Mouse (Mus musculus): ENCODE data around the gene Cd19. TPM values are rescaled to one million over a fixed set of nuclear protein-coding genes. Genes with fewer than 3 reads are reported as not detected.

Gene Cd19
- polyA plus RNA-seq, 1 experiment from 2014 or later: not detected

DNA sequence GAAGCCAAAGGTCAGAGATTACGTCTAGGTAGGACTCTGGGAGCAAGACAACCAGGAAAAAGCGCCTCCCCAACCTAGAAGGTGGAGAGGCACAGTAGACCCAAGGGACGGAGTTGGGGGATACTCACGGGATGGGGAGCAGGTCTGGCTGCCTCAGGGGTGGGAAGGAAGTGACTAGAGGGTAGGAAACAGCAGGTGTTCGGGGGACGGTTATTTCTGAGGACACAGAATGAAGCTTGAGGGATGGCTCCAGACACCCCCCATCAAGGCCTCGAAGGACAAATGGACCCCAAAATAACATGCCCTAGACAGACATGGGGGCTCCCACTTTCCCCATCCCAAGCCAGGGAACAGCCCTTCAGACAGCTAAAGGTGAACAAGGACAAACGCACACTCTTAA is 46.3 kb downstream of the Cd19 start:
- Histone ChIP-seq H3K36me3 (peaks cover 70% of the 10 kb centered on the region), H3K27me3 (ENCODE audit: insufficient read depth, poor library complexity, severe bottlenecking) (no peaks in the 10 kb centered on the region)
- 86% methylated on average over 8 of the region's 8 CpGs for WGBS

GRCm38 (mm10) chr7:126367636-126368035 is 47.1 kb downstream of the Cd19 start:
- peaks cover 63% of the 10 kb centered on the region for H3K36me3 ChIP-seq
- no peak overlapping the region for H3K4me3 ChIP-seq
- H3K4me1 ChIP-seq (replicated peaks): no peaks in the 10 kb centered on the region
- H3K27ac ChIP-seq: no peak overlapping the region
- no peaks in the 10 kb centered on the region for H3K9me3 ChIP-seq
- no peak for DNase-seq (ENCODE audit: low spot score)
- 87% methylated on average over 10 of the region's 10 CpGs for WGBS
- no peaks in the 10 kb centered on the region for H3K27me3 ChIP-seq (ENCODE audit: insufficient read depth, poor library complexity, severe bottlenecking)

More for the DNA sequence above, 46.3 kb downstream of the Cd19 start:
- H3K27ac ChIP-seq: no peak overlapping the region
- no peaks in the 10 kb centered on the region for H3K9me3 ChIP-seq
- DNase-seq (ENCODE audit: low spot score): no peak
- no peaks in the 10 kb centered on the region for H3K4me1 ChIP-seq (replicated peaks)
- H3K4me3 ChIP-seq: no peak overlapping the region

DNA sequence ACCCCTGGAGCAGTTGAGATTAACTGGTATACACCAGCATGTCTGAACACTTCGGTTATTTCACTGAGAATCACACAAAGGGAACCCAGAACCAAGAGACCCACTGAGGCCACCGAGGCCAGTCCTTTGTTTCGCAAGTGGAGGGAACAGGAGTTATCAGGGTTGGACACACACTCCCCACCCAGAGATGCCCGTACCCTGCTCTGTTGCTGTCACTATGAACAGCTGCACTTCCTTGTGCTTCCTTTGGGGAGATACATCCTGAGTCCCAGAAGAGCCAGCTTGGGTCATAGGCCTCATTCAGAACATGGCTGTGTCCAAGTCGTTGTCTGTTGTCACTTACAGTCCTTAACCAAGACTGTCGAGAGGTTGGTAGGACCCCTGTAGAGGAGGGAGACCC is 51.7 kb downstream of the Cd19 start:
- no peak for DNase-seq (ENCODE audit: low spot score)
- H3K27ac ChIP-seq: no peak overlapping the region
- H3K4me1 ChIP-seq (replicated peaks): no peaks in the 10 kb centered on the region
- H3K4me3 ChIP-seq: no peak overlapping the region
- H3K9me3 ChIP-seq: no peaks in the 10 kb centered on the region
- H3K27me3 ChIP-seq (ENCODE audit: insufficient read depth, poor library complexity, severe bottlenecking): no peaks in the 10 kb centered on the region
- WGBS: 83% methylated on average over 6 of the region's 6 CpGs
- peaks cover 18% of the 10 kb centered on the region for H3K36me3 ChIP-seq

- DNase-seq (ENCODE audit: low spot score): no peak
- no peaks in the 10 kb centered on the region for H3K9me3 ChIP-seq
- H3K27me3 ChIP-seq (ENCODE audit: insufficient read depth, poor library complexity, severe bottlenecking): no peaks in the 10 kb centered on the region
- no peak overlapping the region for H3K27ac ChIP-seq
- peaks cover 7% of the 10 kb centered on the region; the same call in 1 of the 2 replicates for H3K36me3 ChIP-seq
- peaks cover 27% of the 10 kb centered on the region for H3K4me1 ChIP-seq (replicated peaks)
- H3K4me3 ChIP-seq: no peak overlapping the region
- 78% methylated on average over 13 of the region's 13 CpGs for WGBS
These were observed 55.6 kb downstream of the Cd19 start for GRCm38 (mm10) chr7:126359049-126359448.

Other genes starting within 250 kb of the Cd19 start
- 60.9 and 63.7 TPM in 2 replicates for gene Xpo6, start 214.4 kb downstream of the Cd19 start, polyA plus RNA-seq (2016; fragmentation: Nextera tagmentation; extraction: Ambion mirVana)
- 100 and 180 TPM in 2 replicates for gene Sbk1, start 142.3 kb downstream of the Cd19 start, polyA plus RNA-seq (2016; fragmentation: Nextera tagmentation; extraction: Ambion mirVana)
- 3.5 and 3.9 TPM in 2 replicates for gene Lat, start 45.3 kb downstream of the Cd19 start, polyA plus RNA-seq (2016; fragmentation: Nextera tagmentation; extraction: Ambion mirVana)
- 66.8 and 68.6 TPM in 2 replicates for gene Spns1, start 37.4 kb downstream of the Cd19 start, polyA plus RNA-seq (2016; fragmentation: Nextera tagmentation; extraction: Ambion mirVana)
- 3.1 and 3.7 TPM in 2 replicates for gene Nfatc2ip, start 18.2 kb downstream of the Cd19 start, polyA plus RNA-seq (2016; fragmentation: Nextera tagmentation; extraction: Ambion mirVana)
- 28.7 and 28.8 TPM in 2 replicates for gene Rabep2, start 13.9 kb upstream of the Cd19 start, polyA plus RNA-seq (2016; fragmentation: Nextera tagmentation; extraction: Ambion mirVana)
- 1.1 and 3.0 TPM in 2 replicates for gene Atp2a1, start 48.2 kb upstream of the Cd19 start, polyA plus RNA-seq (2016; fragmentation: Nextera tagmentation; extraction: Ambion mirVana)
- 54.4 and 61.0 TPM in 2 replicates for gene Sh2b1, start 60.5 kb upstream of the Cd19 start, polyA plus RNA-seq (2016; fragmentation: Nextera tagmentation; extraction: Ambion mirVana)
- 156 and 169 TPM in 2 replicates for gene Tufm, start 72.5 kb upstream of the Cd19 start, polyA plus RNA-seq (2016; fragmentation: Nextera tagmentation; extraction: Ambion mirVana)
- 53.4 and 66.8 TPM in 2 replicates for gene Atxn2l, start 88.5 kb upstream of the Cd19 start, polyA plus RNA-seq (2016; fragmentation: Nextera tagmentation; extraction: Ambion mirVana)
- gene Eif3c, start 151.5 kb upstream of the Cd19 start, polyA plus RNA-seq (2016; fragmentation: Nextera tagmentation; extraction: Ambion mirVana): 185 and 213 TPM in 2 replicates
- 0.47 TPM in 2 replicates for gene Apobr, start 170.1 kb upstream of the Cd19 start, polyA plus RNA-seq (2016; fragmentation: Nextera tagmentation; extraction: Ambion mirVana)
- 27.3 and 29.9 TPM in 2 replicates for gene Cln3, start 170.9 kb upstream of the Cd19 start, polyA plus RNA-seq (2016; fragmentation: Nextera tagmentation; extraction: Ambion mirVana)
- not detected in 2 replicates for gene Il27, start 180.1 kb upstream of the Cd19 start, polyA plus RNA-seq (2016; fragmentation: Nextera tagmentation; extraction: Ambion mirVana)
- gene Nupr1, start 216.0 kb upstream of the Cd19 start, polyA plus RNA-seq (2016; fragmentation: Nextera tagmentation; extraction: Ambion mirVana): 1.4 and 2.7 TPM in 2 replicates
- gene Sgf29, start 234.4 kb upstream of the Cd19 start, polyA plus RNA-seq (2016; fragmentation: Nextera tagmentation; extraction: Ambion mirVana): 57.6 and 62.7 TPM in 2 replicates